Mouse (Mus musculus) limb, embryonic 11.5 days (tissue): ENCODE measurements around the gene Bysl. TPM values are rescaled to one million over a fixed set of nuclear protein-coding genes. Genes with fewer than 3 reads are reported as not detected.
A peak's percentile ranks its signal among the peaks of the same experiment; 100 is the strongest.

Experiments
- ATAC-seq: fragments of 200-750 bp; cut with Nextera tagmentation; 2 replicates; pipeline ENCODE4 v1.8.0; 2017; ENCODE audit warnings: low read depth; ENCODE audit not compliant: insufficient number of reproducible peaks, low FRiP score, low TSS enrichment
- DNase-seq: peaks from one replicate; pipeline ENCODE4 v3.0.0-alpha.2; 2015; ENCODE audit warnings: low spot score
- H3K27ac ChIP-seq: fragments of 300-500 bp; sonication (generic); replicated peaks from 2 replicates; pipeline ENCODE4 v1.5.1; 2014; ENCODE audit warnings: low read depth, mild to moderate bottlenecking, low read length
- H3K27me3 ChIP-seq: fragments of 300-500 bp; sonication (generic); 2 replicates; pipeline ENCODE4 v1.6.1; 2014; ENCODE audit warnings: mild to moderate bottlenecking, low read length, mixed read lengths; ENCODE audit not compliant: control insufficient read depth, insufficient read depth
- H3K36me3 ChIP-seq: fragments of 300-500 bp; sonication (generic); 2 replicates; pipeline ENCODE4 v1.6.1; 2014; ENCODE audit warnings: mild to moderate bottlenecking, low read length, moderate library complexity, mixed read lengths; ENCODE audit not compliant: control insufficient read depth, insufficient read depth
- H3K4me1 ChIP-seq: fragments of 300-500 bp; sonication (generic); 2 replicates; pipeline ENCODE4 v1.6.1; 2014; ENCODE audit warnings: low read length, mixed read lengths; ENCODE audit not compliant: control insufficient read depth, insufficient read depth
- H3K4me2 ChIP-seq: fragments of 300-500 bp; sonication (generic); 2 replicates; pipeline ENCODE4 v1.6.1; 2014; ENCODE audit warnings: low read depth, mild to moderate bottlenecking, moderate library complexity; ENCODE audit not compliant: severe bottlenecking
- H3K4me3 ChIP-seq: fragments of 300-500 bp; sonication (generic); 2 replicates; pipeline ENCODE4 v1.5.1; 2014; ENCODE audit warnings: low read depth, low read length
- H3K9ac ChIP-seq: fragments of 300-500 bp; sonication (generic); 2 replicates; pipeline ENCODE4 v1.6.1; 2014; ENCODE audit warnings: mild to moderate bottlenecking, low read length
- H3K9me3 ChIP-seq: fragments of 300-500 bp; sonication (generic); 2 replicates; pipeline ENCODE4 v1.6.1; 2016; ENCODE audit warnings: low read length; ENCODE audit not compliant: control insufficient read depth
- WGBS: fragments of 180-500 bp; shearing (Covaris S2); extraction: QIAGEN DNeasy Blood & Tissue Kit; methylation state at CpG from one replicate; pipeline ENCODE4 v1.1.7; 2014; 5-methylcytosine and 5-hydroxymethylcytosine counted together
- polyA plus RNA-seq: library from polyadenylated mRNA; unstranded; fragments of >200 nt; fragmentation: Nextera tagmentation; extraction: Ambion mirVana; gene quantifications from 2 replicates; pipeline ENCODE4 v1.2.1, GENCODE M21; 2014

Bysl gene
- polyA plus RNA-seq, 1 experiment from 2014 or later: 30.7 TPM

DNA sequence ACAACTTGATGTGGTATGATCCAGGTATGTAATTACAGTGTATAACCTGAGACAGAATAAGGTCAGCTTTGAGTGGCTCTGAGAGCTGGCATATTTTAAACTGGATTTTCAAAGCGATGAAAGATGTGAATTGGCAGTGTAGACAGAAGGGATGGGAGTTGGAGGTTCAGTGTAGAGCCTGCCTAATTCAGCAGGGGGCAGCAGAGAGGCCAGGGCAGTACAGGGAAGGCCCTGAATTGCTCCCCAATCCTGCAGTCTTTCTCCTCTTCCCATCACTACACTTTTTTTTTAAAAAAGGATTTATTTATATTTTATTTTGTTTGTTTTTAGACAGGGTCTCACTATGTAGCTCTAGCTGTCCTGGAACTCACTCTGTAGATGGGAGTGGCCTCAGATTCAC is 2.7 kb upstream of the Bysl start:
- H3K4me3 ChIP-seq: no peak overlapping the region
- peaks cover 13% of the 10 kb centered on the region; the same call in 1 of the 2 replicates for H3K36me3 ChIP-seq
- no peak overlapping the region for H3K4me2 ChIP-seq
- no peak overlapping the region for H3K27ac ChIP-seq
- 85% methylated on average over 1 of the region's 1 CpGs for WGBS
- no peaks in the 10 kb centered on the region for H3K9me3 ChIP-seq
- no peak overlapping the region for H3K9ac ChIP-seq
- ATAC-seq (no peak), DNase-seq (no peak)
- H3K27me3 ChIP-seq: no peaks in the 10 kb centered on the region
- H3K4me1 ChIP-seq: peaks cover 3% of the 10 kb centered on the region; the same call in 1 of the 2 replicates

DNA sequence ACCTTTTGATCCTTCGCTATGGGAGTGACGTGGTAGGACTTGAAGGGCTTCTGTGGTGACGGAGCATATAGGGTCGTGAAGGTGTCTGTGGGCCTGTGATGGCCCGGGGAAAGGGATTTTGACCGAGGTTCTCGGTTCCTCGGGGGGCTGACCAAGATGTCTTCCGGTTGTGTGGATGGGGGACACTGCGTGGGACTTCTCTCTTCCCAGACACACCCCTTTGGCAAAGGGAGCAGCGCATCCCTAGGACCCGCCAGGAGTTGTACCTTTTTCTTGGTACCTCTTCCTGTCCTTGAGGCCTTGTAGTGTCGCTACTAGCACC is 330 bp upstream of the Bysl start:
- no peaks in the 10 kb centered on the region for H3K9me3 ChIP-seq
- ATAC-seq (no peak), DNase-seq (no peak)
- peak overlapping the region; percentile 73 for H3K9ac ChIP-seq
- H3K4me2 ChIP-seq: peak overlapping the region; percentile 74
- peaks cover 3% of the 10 kb centered on the region; the same call in 1 of the 2 replicates for H3K4me1 ChIP-seq
- H3K36me3 ChIP-seq: peaks cover 9% of the 10 kb centered on the region
- 0% methylated on average over 13 of the region's 13 CpGs for WGBS
- peak overlapping the region; percentile 74 for H3K4me3 ChIP-seq
- H3K27me3 ChIP-seq: no peaks in the 10 kb centered on the region
- no peak overlapping the region for H3K27ac ChIP-seq

DNA sequence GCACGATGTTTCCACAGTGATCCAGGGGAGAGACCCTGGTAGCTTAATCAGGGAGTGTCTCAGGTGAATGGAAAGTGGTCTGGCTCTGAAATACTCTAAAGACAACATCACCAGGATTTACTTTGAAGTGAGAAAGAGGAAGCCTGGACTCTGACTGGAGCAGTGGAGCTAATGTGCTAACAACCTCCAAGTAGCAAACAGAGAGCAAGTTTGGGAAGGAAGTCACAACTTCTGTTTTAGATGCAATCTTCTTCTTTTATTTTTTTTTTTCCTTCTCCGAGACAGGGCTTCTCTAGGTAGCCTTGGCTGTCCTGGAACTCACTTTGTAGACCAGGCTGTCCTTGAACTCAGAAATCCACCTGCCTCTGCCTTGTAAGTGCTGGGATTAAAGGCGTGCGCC is 2.1 kb downstream of the Bysl start:
- H3K9ac ChIP-seq: no peak overlapping the region
- H3K36me3 ChIP-seq: peaks cover 12% of the 10 kb centered on the region
- ATAC-seq (no peak), DNase-seq (no peak)
- no peak overlapping the region for H3K4me2 ChIP-seq
- 95% methylated on average over 4 of the region's 4 CpGs for WGBS
- H3K4me1 ChIP-seq: peaks cover 3% of the 10 kb centered on the region; the same call in 1 of the 2 replicates
- H3K27me3 ChIP-seq: no peaks in the 10 kb centered on the region
- H3K27ac ChIP-seq: no peak overlapping the region
- H3K4me3 ChIP-seq: no peak overlapping the region
- H3K9me3 ChIP-seq: no peaks in the 10 kb centered on the region

DNA sequence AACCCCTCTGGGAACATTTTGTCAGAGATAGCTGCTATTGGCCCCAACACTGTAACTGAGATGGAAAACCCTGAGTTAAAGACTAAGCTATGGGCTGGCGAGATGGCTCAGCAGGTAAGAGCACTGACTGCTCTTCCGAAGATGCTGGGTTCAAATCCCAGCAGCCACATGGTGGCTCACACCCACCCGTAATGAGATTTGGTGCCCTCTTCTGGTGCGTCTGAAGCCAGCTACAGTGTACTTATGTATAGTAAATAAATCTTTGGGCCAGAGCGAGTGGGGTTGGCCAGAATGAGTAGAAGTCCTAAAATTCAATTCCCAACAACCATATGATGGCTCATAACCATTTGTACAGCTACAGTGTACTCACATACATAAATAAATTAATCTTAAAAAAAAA is 5.1 kb downstream of the Bysl start:
- Histone ChIP-seq H3K4me1 (no peaks in the 10 kb centered on the region; the same call in 1 of the 2 replicates), H3K36me3 (peaks cover 20% of the 10 kb centered on the region), H3K4me2 (no peak overlapping the region), H3K9ac (no peak overlapping the region), H3K9me3 (no peaks in the 10 kb centered on the region), H3K27ac (no peak overlapping the region), H3K4me3 (no peak overlapping the region), H3K27me3 (no peaks in the 10 kb centered on the region)
- DNase-seq (no peak), ATAC-seq (no peak)
- 79% methylated on average over 5 of the region's 5 CpGs for WGBS

DNA sequence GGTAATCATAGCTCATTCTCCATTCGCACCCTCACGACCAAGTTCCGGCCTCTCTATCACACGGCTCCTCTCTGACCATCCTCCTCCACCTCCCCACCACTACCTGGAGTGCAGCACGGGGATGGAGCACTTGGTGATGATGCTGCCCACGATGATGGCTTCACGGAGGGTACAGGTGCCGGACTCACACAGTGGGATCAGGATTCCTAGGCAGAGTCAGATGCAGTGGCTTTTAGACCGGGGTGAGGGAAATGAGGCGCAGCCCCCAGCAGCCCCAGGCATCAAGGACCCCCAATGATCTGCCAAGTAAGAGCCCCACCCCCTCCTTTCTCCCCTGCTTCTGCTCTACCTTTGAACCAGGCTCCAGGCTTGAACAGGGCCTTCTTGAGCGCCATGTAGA is 9.0 kb downstream of the Bysl start:
- no peaks in the 10 kb centered on the region for H3K9me3 ChIP-seq
- H3K27ac ChIP-seq: no peak overlapping the region
- ATAC-seq (no peak), DNase-seq (no peak)
- WGBS: 96% methylated on average over 11 of the region's 11 CpGs
- no peak overlapping the region for H3K4me2 ChIP-seq
- H3K4me1 ChIP-seq: peaks cover 2% of the 10 kb centered on the region
- H3K4me3 ChIP-seq: no peak overlapping the region
- H3K27me3 ChIP-seq: no peaks in the 10 kb centered on the region
- H3K9ac ChIP-seq: no peak overlapping the region
- peaks cover 26% of the 10 kb centered on the region for H3K36me3 ChIP-seq

DNA sequence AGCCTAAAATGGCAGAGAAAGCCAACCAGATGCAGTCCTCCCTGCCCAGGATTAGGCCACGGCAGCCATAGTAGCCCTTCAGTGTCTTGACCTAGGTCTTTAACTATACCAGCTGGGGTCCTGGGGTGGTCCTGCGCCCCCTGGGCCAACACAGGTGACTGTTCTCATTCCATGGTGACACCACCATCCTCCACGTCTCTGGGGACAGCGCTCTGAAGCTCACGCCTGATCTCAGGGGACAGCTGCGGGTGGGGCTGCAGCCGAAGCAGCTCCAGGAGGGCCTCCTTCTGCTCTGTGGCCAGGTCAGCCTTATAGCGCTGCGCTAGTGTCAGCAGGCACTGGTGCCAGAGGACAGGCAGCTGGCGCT is 9.9 kb downstream of the Bysl start:
- Histone ChIP-seq H3K27ac (no peak overlapping the region), H3K9ac (no peak overlapping the region), H3K9me3 (no peaks in the 10 kb centered on the region), H3K27me3 (no peaks in the 10 kb centered on the region), H3K4me2 (no peak overlapping the region), H3K36me3 (peaks cover 25% of the 10 kb centered on the region), H3K4me3 (no peak overlapping the region), H3K4me1 (peaks cover 12% of the 10 kb centered on the region)
- WGBS: 93% methylated on average over 10 of the region's 10 CpGs
- no peak for ATAC-seq
- no peak for DNase-seq

DNA sequence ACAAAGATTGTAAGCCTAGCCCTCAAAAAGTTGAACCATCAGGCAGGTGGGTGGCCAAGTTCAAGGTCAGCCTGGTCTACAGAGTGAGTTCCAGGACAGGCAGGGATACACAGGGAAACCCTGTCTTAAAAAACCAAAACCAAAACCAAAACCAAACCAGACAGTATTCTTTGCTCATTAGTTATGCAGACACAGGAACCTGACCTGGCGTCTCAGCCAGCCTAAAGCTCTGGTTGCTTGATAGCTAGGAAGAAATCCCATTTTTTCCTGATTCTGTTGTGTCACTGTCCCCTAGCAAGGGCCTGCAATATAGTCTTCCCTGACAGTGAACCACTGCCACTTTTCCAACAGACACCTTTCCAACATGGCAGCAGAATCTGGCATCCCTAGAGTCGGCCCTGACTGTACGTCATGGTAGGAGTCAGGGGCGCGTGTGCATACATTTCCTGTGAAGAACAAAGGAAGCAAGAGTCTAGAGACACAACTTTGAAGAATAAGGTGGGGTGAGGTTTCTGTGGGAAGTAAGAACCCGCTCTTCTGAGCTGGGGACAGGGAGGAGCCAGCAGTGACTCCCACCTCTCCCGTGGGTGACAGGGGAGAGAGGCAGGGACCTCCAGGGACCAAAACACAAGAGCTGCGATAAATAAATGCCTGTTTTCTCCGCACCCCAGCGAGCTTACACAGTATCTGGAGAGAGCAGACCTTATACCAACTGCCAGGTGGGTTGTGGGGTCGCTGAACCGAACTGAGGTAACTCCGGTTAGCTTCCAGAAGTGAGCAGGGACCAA is 10.5 kb downstream of the Bysl start:
- no peaks in the 10 kb centered on the region for H3K9me3 ChIP-seq
- H3K4me3 ChIP-seq: no peak overlapping the region
- peaks cover 25% of the 10 kb centered on the region for H3K36me3 ChIP-seq
- ATAC-seq (no peak), DNase-seq (no peak)
- H3K4me2 ChIP-seq: no peak overlapping the region
- no peak overlapping the region for H3K9ac ChIP-seq
- H3K27ac ChIP-seq: no peak overlapping the region
- peaks cover 17% of the 10 kb centered on the region for H3K4me1 ChIP-seq
- H3K27me3 ChIP-seq: no peaks in the 10 kb centered on the region
- WGBS: 91% methylated on average over 13 of the region's 13 CpGs

DNA sequence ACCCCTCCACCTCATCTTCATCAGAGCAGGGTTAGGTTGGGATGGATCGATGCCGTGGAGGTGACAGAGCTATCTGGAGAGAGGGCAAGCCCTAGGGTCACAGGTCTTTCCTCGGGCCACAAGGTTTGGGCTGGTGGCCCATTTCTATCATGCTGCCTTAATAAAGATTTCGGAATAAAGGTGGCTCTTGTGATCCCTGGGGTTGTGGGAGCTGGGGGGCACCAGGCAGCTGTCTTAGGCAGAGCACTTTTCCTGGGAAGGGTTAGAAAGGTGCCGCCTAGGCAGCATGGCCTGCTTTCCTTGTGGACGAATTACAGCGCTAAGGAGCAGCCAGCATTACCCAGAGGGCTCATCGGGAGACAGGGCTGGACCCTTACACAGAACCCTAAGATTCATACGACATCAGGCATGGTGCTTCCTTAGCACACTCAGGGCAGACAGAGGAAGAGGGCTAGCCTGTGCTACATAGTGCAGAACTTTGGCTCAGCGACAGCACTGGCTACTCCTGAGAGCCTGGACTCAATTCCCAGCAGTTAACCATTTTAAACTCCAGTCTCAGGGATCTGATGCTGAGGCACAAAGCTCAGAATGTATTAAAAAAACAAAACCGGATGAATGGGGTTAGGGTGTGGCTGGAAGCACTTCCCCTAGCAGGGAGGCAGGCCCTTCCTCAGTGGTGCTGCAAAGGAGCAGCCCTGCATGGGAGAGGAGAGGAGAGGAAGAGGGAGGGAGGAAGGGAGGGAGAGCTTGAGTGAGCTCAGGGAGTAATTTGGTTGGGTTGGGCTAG is 11.6 kb downstream of the Bysl start:
- Histone ChIP-seq H3K27me3 (no peaks in the 10 kb centered on the region), H3K4me3 (no peak overlapping the region), H3K36me3 (peaks cover 23% of the 10 kb centered on the region), H3K9me3 (no peaks in the 10 kb centered on the region), H3K27ac (no peak overlapping the region), H3K4me1 (peaks cover 24% of the 10 kb centered on the region), H3K9ac (no peak overlapping the region), H3K4me2 (no peak overlapping the region)
- 79% methylated on average over 11 of the region's 11 CpGs for WGBS
- no peak for ATAC-seq
- no peak for DNase-seq
